Mouse (Mus musculus) hindbrain, postnatal 0 days (tissue): Measurements from ENCODE around the gene Kat7. TPM values are rescaled to one million over a fixed set of nuclear protein-coding genes. Genes with fewer than 3 reads are reported as not detected.

ENCODE experiments used
- ATAC-seq: fragments of 200-750 bp; cut with Nextera tagmentation; 2 replicates; pipeline ENCODE4 v1.8.0; 2017; ENCODE audit warnings: mild to moderate bottlenecking, moderate TSS enrichment, moderate library complexity
- DNase-seq: peaks from one replicate; pipeline ENCODE4 v3.0.0-alpha.2; 2015; ENCODE audit warnings: low spot score
- H3K27ac ChIP-seq: fragments of 300-500 bp; sonication (generic); 2 replicates; pipeline ENCODE4 v1.5.1; 2014; ENCODE audit warnings: mild to moderate bottlenecking
- H3K27me3 ChIP-seq: fragments of 300-500 bp; sonication (generic); 2 replicates; pipeline ENCODE4 v1.6.1; 2014; ENCODE audit warnings: low read length, mixed read lengths; ENCODE audit not compliant: insufficient read depth
- H3K36me3 ChIP-seq: fragments of 300-500 bp; sonication (generic); 2 replicates; pipeline ENCODE4 v1.6.1; 2014; ENCODE audit warnings: low read length, mixed read lengths; ENCODE audit not compliant: insufficient read depth
- H3K4me1 ChIP-seq: fragments of 300-500 bp; sonication (generic); 2 replicates; pipeline ENCODE4 v1.6.1; 2014; ENCODE audit warnings: antibody characterized with exemption, low read length, mixed read lengths; ENCODE audit not compliant: insufficient read depth
- H3K4me2 ChIP-seq: fragments of 300-500 bp; sonication (generic); 2 replicates; pipeline ENCODE4 v1.6.1; 2014; ENCODE audit warnings: low read depth, mild to moderate bottlenecking, low read length, moderate library complexity, mixed read lengths
- H3K4me3 ChIP-seq: fragments of 300-500 bp; sonication (generic); 2 replicates; pipeline ENCODE4 v1.5.1; 2014; ENCODE audit warnings: low read length
- H3K9ac ChIP-seq: fragments of 300-500 bp; sonication (generic); replicated peaks from 2 replicates; pipeline ENCODE4 v1.6.1; 2014; ENCODE audit warnings: mild to moderate bottlenecking, low read length, moderate library complexity, mixed read lengths
- H3K9me3 ChIP-seq: fragments of 300-500 bp; sonication (generic); 2 replicates; pipeline ENCODE4 v1.6.1; 2016; ENCODE audit warnings: low read length, mixed read lengths
- CTCF ChIP-seq: IDR thresholded peaks from 2 replicates; pipeline ENCODE4 v1.5.1; 2016; ENCODE audit warnings: antibody characterized with exemption, control low read depth, low read depth
- WGBS: fragments of 180-500 bp; shearing (Covaris S2); extraction: QIAGEN DNeasy Blood & Tissue Kit; methylation state at CpG from one replicate; pipeline ENCODE4 v1.1.7; 2014; 5-methylcytosine and 5-hydroxymethylcytosine counted together
- polyA plus RNA-seq: library from polyadenylated mRNA; unstranded; fragments of >200 nt; fragmentation: Nextera tagmentation; extraction: Ambion mirVana; gene quantifications from 2 replicates; pipeline ENCODE4 v1.2.1, GENCODE M21; 2015
- total RNA-seq: library from RNA; depleted of rRNA; stranded (reverse); fragments of >200 nt; gene quantifications from 2 replicates; pipeline ENCODE4 v1.2.3, GENCODE M21; 2014

Kat7 gene
- total and polyA plus RNA-seq, 2 experiments from 2014 or later: 66.6 to 69.0 TPM

- peak; percentile 44 for ATAC-seq
These were observed 51.6 kb downstream of the Kat7 start for GRCm38 (mm10) chr11:95258490-95258889.

DNA sequence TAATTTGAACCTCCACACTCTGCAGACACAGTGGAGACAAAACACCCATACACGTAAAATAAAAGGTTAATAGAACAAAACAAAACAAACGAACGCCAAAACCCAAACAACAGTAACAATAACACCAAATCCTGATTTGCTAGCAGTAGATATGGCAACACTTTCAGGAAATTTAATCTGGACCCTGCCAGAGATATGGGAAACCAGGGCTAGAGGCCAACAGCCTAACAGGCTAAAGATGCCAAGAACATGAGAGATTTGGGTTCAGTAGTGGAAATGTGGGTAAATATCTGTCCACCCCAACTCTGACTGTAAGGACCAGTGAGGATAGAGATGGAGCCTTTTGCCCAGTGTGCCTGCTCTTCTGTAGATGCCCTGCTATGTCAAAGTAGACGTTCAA, 52.1 kb downstream of the Kat7 start:
- H3K27me3 ChIP-seq: no peaks in the 10 kb centered on the region

More at GRCm38 (mm10) chr11:95258490-95258889, 51.6 kb downstream of the Kat7 start:
- Histone ChIP-seq H3K4me2 (peak overlapping the region; percentile 86), H3K4me3 (peak overlapping the region; percentile 58), H3K4me1 (no peaks in the 10 kb centered on the region), H3K36me3 (no peaks in the 10 kb centered on the region), H3K9me3 (no peaks in the 10 kb centered on the region), H3K9ac (peak overlapping the region; percentile 63), H3K27me3 (no peaks in the 10 kb centered on the region), H3K27ac (peak overlapping the region; percentile 48; the same call in 1 of the 2 replicates)
- DNase-seq: peak; percentile 75
- 3% methylated on average over 26 of the region's 26 CpGs for WGBS
- TF ChIP-seq CTCF: peak; percentile 67

GRCm38 (mm10) chr11:95255747-95256146, 54.3 kb downstream of the Kat7 start:
- H3K9me3 ChIP-seq: no peaks in the 10 kb centered on the region
- no peaks in the 10 kb centered on the region for H3K36me3 ChIP-seq
- ATAC-seq (no peak), DNase-seq (no peak)
- TF ChIP-seq CTCF: no peak
- H3K27ac ChIP-seq: no peak overlapping the region
- H3K9ac ChIP-seq: no peak overlapping the region
- 82% methylated on average over 6 of the region's 6 CpGs for WGBS
- H3K27me3 ChIP-seq: no peaks in the 10 kb centered on the region
- H3K4me1 ChIP-seq: no peaks in the 10 kb centered on the region
- no peak overlapping the region for H3K4me3 ChIP-seq
- H3K4me2 ChIP-seq: no peak overlapping the region

More for the DNA sequence above, 52.1 kb downstream of the Kat7 start:
- no peak for ATAC-seq
- no peak for DNase-seq
- WGBS: 59% methylated on average over 4 of the region's 4 CpGs
- no peak overlapping the region for H3K27ac ChIP-seq
- no peaks in the 10 kb centered on the region for H3K36me3 ChIP-seq
- H3K4me3 ChIP-seq: no peak overlapping the region
- H3K4me1 ChIP-seq: no peaks in the 10 kb centered on the region
- peak overlapping the region; percentile 86; the same call in 1 of the 2 replicates for H3K4me2 ChIP-seq
- no peaks in the 10 kb centered on the region for H3K9me3 ChIP-seq
- no peak for TF ChIP-seq CTCF
- H3K9ac ChIP-seq: no peak overlapping the region

- peak; percentile 41; the same call in 1 of the 2 replicates for ATAC-seq
- H3K27me3 ChIP-seq: no peaks in the 10 kb centered on the region
- no peak for TF ChIP-seq CTCF
- WGBS: 51% methylated on average over 8 of the region's 8 CpGs
- no peaks in the 10 kb centered on the region for H3K9me3 ChIP-seq
- no peaks in the 10 kb centered on the region for H3K4me1 ChIP-seq
- H3K27ac ChIP-seq: no peak overlapping the region
- no peak overlapping the region for H3K4me3 ChIP-seq
- H3K4me2 ChIP-seq: no peak overlapping the region
- DNase-seq: peak; percentile 48
- no peak overlapping the region for H3K9ac ChIP-seq
- H3K36me3 ChIP-seq: no peaks in the 10 kb centered on the region
These were observed 55.9 kb downstream of the Kat7 start for GRCm38 (mm10) chr11:95254165-95254564.

DNA sequence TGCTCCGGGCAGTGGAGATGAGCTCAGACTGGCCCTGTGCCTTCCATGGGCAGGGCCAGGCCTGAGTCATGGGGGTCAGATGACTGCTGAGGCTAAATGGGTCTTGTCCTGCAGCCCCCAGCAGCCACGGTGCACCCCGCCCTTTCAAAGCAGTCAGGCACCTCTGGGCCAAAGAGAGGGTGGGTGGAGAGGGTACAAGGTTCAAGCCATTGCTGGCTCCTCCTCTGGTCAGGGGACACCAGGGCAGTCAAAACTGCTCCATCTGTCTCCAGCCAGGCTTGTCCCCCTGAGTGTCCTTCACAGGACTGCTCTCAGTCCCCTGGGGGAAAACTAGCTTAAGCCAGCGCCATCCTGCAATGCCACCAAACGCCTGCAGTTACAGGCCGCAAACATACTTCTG, 57.9 kb downstream of the Kat7 start:
- no peak for DNase-seq
- no peak for ATAC-seq
- no peak overlapping the region for H3K4me3 ChIP-seq
- H3K4me1 ChIP-seq: no peaks in the 10 kb centered on the region
- H3K4me2 ChIP-seq: no peak overlapping the region
- no peak overlapping the region for H3K27ac ChIP-seq
- WGBS: 79% methylated on average over 6 of the region's 6 CpGs
- no peak for TF ChIP-seq CTCF
- no peaks in the 10 kb centered on the region for H3K9me3 ChIP-seq
- no peaks in the 10 kb centered on the region for H3K27me3 ChIP-seq
- no peak overlapping the region for H3K9ac ChIP-seq
- no peaks in the 10 kb centered on the region for H3K36me3 ChIP-seq

DNA sequence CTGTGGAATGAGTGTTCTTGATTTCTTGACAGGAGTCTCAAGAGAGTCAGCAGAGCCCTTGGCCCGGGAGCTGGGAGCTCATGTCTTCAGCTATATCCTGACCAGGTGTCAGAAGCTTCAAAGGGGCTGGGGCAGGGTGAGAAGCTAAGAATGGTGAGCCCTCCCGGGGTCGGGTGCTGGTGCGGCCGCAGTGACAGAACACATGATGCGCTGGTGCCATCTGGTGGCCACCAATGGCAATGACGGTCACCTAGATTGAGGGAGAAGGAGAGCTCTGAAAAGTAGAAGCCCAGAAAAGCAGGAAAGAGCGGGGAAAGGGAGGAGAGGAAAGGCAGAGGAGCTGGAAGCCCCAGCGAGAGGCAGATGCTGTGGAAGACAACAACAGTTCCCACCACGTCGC, 58.8 kb downstream of the Kat7 start:
- no peak overlapping the region for H3K4me3 ChIP-seq
- no peak overlapping the region for H3K4me2 ChIP-seq
- ATAC-seq (peak; percentile 27; the same call in 1 of the 2 replicates), DNase-seq (peak; percentile 84)
- H3K4me1 ChIP-seq: no peaks in the 10 kb centered on the region
- no peaks in the 10 kb centered on the region for H3K36me3 ChIP-seq
- TF ChIP-seq CTCF: peak; percentile 97
- H3K9ac ChIP-seq: no peak overlapping the region
- H3K27me3 ChIP-seq: no peaks in the 10 kb centered on the region
- H3K9me3 ChIP-seq: no peaks in the 10 kb centered on the region
- H3K27ac ChIP-seq: no peak overlapping the region
- WGBS: 5% methylated on average over 11 of the region's 11 CpGs

GRCm38 (mm10) chr11:95250110-95250509, 59.9 kb downstream of the Kat7 start:
- Histone ChIP-seq H3K36me3 (no peaks in the 10 kb centered on the region), H3K4me2 (no peak overlapping the region), H3K9ac (no peak overlapping the region), H3K27me3 (no peaks in the 10 kb centered on the region), H3K27ac (no peak overlapping the region), H3K4me1 (no peaks in the 10 kb centered on the region), H3K9me3 (no peaks in the 10 kb centered on the region), H3K4me3 (no peak overlapping the region)
- DNase-seq (no peak), ATAC-seq (no peak)
- WGBS: 55% methylated on average over 10 of the region's 10 CpGs
- no peak for TF ChIP-seq CTCF
